Mouse (Mus musculus) frontal cortex, adult (tissue): ENCODE data around the gene Smurf2.
"Not testable (repeated sequence)": the region's sequence is repeated elsewhere in the genome, so short reads cannot be mapped to it uniquely, and the experiment has no call there.

Experiments
- ATAC-seq: cut with Nextera tagmentation; 2 replicates; pipeline ENCODE4 v1.9.2; 2017; ENCODE audit warnings: mild to moderate bottlenecking, moderate library complexity, mixed read lengths; ENCODE audit not compliant: low TSS enrichment

The Smurf2 gene

DNA sequence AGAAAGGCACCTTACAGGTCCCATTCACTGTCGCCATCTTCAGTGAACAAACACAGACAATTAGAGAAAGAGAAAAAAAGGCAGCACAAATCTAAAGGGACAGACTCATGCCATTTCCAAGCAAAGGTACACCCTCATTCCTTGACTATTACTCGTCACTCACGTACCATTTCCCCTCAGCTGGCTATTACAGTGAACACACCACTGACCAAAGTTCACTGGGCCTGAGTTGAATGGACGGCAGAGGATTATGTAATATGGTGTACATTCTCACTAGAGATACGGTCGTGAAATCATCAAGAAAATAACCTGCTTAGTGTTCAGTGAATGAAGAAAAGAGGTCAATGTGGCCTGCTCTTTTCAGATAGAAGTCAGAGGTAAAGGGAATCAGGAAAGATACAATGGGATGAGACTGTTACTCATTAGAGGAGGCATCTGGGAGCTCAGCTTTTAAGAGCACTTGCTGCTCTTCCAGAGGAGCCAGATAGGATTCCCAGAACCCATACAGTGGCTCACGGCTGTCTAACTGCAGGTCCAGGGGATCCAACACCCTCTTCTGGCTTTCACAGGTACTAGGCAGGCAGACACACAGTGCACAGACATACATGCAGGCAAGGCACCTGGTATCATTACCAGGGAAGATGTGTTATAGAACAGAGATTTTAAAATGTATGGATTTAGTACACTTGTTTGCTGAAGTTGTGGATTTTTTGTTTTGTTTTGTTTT lies 107.9 kb downstream of the Smurf2 start:
- no peak for ATAC-seq

DNA sequence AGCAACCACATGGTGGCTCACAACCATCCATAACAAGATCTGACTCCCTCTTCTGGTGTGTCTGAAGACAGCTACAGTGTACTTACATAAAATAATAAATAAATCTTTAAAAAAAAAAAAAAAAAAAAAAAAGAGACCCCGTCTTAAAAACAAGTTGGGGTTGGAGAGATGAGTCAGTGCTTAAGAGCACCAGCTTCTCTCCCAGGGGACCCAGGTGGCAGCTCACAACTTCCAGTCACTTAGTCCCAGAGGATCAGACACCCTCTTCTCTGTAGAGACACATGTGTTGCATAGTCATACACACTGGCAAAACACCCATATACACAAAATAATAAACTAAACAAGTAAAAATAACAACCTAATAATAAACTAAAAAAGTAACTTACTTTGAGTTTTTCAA lies 113.1 kb downstream of the Smurf2 start:
- ATAC-seq = not testable (repeated sequence)

DNA sequence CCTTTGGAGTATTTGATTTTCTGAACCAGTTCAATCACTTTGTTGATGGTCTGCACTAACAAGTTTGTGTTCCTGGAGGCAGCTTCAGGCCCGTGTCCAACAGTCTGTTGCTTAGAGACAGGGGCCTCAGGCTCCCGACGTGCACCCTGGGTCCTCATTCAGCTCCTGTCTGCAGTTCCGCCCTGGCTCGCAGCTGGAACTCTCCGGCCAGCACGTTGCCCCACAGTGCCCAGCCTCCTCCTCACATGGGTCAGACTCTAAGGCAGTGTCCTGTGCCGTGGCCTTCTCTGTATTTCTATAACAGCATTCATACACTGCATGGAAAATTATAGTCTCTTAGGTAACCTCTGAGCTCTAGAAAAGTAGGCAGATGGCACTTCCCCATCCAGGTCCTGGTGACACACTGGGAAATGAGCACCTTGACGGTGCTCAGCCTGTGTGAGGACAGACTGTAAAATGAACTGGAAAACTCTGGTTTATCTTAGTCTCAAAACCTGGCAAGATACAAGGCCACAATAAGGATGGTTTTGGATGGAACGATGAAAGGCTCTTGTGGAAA lies 118.4 kb downstream of the Smurf2 start:
- ATAC-seq = no peak

DNA sequence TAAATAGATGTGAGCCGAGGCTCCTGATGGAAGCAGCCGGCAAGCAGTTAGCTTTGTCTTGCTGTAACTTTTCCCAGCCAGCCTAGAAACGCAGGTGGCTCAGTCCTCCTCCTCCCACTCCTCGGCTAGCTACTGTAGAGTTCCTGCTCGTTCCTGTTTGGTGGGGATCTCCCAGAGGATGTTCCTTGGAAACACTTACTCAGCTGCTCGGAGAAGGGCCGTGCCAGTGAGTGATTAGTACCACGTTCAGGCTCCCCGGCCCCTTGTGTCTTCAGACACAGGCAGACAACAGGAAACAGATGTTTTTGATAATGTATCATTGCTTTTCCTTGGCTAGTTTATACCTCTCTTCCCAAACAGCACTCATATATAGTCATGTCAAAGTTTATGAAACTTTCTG lies 124.8 kb downstream of the Smurf2 start:
- ATAC-seq = peak; percentile 88; the same call in 1 of the 2 replicates

DNA sequence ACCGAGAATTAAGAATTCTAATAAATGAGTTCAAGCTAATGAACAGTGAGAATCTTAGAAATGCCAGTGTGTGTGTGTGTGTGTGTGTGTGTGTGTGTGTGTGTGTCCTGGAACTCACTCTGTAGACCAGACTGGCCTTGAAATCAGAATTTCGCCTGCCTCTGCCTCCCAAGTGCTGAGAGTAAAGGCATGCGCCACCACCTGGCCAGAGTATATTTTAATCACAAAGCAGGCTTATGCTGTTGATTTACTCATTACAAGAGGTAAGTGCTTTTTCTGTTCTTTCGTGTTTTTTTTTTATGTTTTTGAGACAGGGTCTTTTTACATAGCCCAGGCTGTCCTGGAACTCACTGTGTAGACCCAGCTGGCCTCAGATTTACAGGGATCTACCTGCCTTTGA lies 126.7 kb downstream of the Smurf2 start:
- ATAC-seq = no peak

DNA sequence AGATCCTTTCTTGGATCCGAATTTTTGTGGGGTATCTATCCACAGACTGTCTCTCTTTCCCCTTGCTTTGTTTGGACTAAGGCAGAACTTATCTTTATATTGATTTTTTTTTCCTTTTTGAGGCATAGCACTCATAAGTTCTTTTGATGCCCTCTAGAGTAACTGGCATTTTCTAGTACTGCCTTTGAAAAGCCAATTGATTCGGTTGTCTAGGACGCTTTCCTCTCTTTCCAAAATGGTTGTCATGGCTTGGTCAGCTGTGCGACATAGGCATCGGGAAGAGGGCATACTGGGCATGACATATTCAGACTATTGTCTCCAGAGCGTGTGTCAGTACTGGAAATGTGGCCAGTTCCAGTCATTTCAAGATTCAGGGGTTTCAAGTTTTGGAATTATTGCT lies 130.9 kb downstream of the Smurf2 start:
- 0 out of 2 replicates have a peak, but pooled peaks have one; percentile 1 for ATAC-seq

DNA sequence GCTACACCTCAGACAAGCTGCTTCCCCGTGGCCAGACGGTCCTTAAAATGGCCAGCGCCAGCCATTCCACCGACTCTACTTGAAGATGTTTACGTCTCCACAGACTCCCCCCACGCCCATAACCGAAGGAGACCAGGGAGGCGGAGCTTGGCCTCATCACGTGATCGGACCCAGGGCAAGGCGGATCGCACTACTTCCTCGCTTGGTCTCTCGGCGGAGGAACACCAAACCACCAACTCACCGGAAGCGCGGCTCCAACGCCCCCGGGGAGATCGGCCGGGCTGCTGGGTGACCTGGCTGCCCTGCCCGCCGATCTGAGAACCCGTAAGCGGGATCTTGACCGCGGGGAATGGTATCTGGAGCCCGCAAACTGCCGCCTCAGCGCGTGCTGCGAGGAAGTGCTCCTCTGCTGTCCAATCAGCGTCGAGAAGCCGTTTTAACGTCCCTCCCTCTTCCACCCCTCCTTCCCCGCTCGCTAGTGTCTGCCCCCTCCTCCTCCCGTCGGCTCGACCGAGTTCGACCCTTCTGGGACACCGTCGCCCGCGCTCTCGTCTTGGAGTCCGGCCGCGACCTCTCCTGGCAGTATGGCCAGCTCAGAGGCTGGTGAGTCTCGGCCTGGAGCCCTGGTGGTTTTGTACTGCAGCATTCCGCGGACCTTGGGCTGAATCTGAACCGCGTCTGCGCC lies 131.6 kb downstream of the Smurf2 start, which contains the start of the genes Ddx5 and Cep95:
Ddx5 (minus strand) TSS at position 411 of the 685 bp plus-strand sequence.
Cep95 (plus strand) TSS at position 478 of the 685 bp plus-strand sequence.
- ATAC-seq = peak; percentile 86

DNA sequence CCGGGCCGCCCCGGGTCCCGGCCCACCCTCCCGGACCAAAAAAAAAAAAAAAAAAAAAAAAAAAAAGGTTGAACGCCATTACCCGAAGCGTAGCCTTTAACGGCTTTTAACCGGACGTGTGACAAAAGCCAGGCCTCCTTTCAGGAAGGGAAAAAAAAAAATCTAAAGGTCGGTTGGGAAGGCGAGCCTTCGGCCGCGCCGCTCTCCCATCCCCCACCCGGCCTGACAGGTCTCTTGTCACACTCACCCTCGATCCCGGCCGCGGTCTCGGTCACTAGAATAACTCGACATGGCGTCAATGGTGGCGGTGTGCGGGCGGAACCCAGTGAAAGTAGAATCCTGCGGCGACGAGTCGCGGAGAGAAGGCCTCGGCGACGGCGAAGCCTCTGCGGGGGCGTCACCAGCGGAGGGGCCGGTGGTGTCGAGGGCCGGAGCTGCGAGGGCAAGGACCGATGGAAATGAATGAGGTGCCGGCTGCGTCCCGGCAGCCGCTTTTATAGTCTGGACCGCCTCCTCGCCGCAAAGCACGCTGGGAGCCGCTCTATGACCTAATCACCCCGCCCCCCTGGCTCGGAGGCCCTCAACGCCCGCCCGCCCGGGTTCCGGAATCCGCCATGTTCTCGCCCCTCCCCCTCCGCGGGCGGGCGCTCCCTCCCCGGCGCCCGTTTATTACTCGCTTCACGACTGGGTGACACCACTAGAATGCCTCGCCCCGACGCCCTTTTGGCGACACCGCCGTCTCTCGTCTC lies 132.3 kb downstream of the Smurf2 start:
- peak; percentile 51 for ATAC-seq

DNA sequence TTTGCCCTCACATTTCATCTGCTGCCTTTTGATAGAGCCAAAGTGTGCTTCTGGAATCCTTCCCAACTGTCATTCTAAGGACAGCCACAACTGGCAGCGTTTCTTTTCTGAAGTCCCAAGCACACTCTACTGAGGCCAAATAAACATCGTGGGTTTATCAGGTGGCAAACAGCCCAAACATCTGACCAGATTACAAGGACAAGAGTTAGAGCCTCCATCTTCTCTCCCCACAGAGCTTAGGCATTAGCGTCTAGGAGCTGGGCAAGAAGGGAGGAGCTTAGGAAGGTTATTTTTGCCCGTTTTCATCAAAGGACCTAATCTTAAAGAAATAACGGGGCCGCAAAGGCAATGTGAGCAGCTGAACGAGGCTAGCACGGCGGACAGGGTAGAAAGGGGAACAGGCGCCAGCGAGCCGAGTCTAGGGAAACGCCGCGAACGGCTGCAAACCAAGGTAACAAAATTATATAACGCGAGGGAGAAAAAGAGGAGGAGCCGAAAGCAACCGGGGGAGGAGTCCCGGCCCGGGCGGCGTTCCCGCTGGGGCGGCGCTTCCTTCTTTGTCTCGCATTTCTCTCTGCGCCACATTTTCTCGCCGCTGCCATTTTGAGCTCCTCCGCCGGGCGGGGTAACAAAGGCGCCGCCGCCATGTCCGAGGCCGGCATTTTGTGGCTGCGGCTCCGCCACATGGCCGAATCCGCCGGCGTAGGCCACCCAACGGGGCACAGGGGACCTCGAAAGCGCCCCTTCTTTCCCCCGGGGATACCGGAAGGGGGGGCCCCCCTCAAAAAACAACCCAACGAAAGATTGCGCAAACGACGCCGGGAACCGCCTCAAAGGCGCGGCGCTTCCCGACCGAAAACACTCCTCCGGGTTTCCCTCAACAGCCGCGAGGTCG lies 133.1 kb downstream of the Smurf2 start:
- peak; percentile 42 for ATAC-seq

DNA sequence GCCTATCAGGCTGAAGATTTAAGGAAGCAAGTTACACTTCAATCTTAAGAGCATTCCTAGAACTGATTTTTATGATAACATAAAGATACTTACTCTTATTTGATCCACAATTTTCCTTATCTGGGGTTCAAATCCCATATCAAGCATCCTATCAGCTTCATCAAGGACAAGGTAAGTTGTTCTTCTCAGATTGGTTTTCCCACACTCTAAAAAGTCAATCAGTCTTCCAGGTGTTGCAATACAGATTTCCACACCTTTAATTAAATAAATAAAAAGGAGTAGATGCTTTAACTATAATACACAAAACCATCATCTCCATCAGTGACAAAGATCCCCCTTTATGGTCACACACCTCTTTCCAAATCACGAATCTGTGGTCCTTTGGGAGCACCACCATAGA lies 135.5 kb downstream of the Smurf2 start:
- no peak for ATAC-seq

DNA sequence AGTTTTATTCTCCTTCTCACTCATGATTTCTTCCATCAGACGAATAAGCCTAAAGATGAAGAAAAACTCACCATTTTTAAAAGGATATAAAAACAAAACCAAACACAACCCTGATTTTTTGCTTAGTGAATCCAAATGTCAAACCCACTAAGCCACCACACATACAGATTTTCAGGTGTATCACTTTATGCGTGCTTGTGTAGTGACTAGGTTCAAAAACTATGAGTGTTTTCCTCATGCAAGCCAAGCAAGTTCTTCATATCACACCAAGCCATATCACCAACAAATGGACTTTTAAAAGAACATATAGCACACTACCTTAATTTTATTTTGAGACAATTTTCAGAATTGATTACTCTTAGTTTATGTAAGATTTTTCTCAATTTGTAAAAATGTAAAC lies 136.0 kb downstream of the Smurf2 start:
- ATAC-seq = no peak

DNA sequence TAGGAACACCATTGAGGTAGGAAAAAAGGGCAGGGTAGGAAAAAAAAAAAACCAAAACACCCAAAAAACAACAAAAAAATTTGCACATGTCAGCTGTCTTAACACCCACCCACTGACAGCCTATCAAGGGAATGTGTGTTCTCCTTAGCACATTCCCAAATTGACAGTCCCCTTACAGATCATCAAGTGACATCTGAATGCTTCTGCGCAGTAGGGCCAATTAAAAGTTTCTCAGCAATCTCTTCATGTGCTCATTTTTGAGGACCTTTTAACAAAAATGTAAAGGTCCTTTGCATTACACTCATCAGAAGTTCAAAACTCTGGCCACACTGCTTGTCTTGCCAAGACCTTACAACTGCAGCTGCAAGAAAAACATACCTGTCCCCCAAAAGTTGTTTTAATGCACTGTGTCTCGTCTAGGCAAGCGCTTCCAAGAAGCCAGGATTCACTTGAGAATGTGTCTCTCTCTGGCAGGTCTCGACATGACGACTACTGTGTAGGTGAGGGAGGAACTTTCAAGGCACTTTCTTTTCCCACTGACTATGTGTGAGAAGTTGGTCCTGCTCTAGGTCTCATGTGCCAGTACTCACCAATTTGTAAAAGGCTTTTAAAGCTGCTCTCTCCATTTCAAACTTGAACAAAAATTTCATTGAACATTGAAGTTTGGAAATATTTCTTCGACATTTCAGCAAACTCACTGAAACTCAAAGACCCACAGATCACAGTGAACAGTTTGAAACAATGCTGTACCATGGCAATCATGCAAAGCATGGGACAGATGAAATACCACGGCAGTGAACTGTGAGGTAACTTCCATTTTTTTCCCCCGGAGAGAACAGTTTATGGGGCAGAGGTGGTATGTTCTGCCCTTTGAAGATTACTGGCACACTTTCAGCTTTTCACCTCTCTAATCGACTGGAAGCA lies 137.4 kb downstream of the Smurf2 start:
- no peak for ATAC-seq

DNA sequence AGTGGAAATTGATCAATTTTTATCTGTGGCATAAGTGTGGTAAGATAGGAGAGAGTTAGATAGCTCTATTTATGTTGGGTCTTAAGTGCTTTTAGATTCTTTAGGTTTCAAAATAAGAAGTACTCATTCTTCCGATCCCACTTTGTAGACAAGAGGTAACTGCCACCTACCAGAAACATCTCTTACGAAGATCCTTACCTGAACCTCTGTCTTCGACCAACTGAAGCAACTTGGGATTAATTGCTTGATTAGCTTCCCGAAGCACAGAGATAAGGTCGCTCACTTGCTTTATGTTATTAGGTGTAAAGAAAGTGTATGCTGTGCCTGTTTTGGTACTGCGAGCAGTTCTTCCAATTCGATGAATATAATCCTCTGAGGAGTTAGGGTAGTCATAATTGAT lies 138.2 kb downstream of the Smurf2 start:
- ATAC-seq = not testable (repeated sequence)

DNA sequence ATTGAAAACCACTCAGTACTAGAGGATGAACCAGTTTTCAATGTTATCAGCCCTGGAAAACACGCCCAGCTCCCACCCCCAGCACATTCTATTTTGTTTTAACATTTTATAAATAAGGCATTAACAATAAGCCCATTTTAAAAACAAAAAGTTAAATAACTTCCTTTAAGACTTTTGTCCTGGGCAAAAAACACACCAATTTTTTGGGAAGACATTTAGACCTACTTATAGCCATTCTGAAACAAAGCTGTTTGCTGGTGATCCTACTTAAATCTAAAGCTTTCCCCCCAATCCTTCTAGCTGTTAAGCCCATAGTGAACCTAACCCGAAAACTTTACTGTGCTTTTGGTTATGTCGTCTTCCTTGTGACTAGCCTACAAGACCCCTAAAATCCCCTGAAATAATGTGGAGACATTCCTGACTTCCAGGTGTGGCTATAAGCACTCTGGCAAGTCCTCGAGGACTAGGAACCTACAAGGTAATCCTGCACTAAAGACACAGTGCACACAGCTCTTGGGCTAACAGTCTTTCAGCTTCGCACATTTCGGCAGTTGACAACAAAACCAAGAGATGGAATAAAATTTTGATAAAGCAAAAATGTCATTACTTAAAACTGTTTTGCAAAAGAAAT lies 139.8 kb downstream of the Smurf2 start:
- ATAC-seq = no peak

DNA sequence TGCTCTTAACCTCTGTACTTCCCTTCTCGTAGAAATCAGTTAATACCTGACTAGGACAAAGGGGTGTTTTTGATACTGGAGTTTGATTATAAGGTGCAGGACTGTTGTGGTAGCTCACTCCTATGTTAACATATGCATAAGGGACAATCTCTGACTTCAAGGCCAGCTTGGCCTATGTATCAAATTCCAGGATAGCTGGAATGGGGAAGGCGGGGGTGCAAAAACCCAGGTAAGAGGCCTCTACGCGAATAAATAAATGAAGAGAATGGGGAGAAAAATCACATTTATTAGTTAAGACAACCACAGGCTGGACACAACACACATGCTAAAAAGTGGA lies 140.5 kb downstream of the Smurf2 start:
- no peak for ATAC-seq

DNA sequence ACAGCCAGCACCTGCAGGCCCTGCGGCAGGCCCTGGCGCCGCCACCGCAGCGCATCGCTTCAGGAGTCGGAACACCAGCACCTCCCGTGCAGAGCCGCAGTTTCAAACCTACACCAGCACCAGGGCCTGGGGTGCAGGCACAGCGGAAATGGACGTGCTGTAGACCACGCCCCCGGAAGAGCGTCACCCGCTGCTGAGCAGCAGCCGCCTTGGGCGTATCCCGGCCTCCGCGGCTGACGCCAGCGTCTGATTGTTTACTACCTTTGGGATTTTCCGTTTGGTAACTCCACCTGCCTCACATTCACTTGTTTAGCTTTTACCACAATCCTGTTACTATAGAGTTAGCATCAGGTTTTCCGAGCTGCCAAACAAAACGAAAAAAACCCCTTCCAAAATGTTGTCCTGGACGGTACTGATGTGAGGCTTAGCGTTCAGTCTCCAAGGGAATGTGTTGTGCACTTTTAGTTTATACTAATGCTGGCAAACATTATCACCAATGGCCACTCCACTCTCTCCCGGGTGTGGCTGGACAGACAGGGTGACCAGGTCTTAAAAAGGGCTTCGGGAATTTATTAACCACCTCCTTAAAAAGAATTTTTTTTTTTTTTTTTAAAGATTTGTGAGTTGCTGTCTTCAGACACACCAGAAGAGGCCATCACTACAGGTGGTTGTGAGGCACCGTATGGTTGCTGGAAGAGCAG lies 141.0 kb downstream of the Smurf2 start, which contains the start of gene Polg2:
Polg2 (minus strand) TSS at position 150 of the 701 bp plus-strand sequence.
- peak; percentile 98 for ATAC-seq

DNA sequence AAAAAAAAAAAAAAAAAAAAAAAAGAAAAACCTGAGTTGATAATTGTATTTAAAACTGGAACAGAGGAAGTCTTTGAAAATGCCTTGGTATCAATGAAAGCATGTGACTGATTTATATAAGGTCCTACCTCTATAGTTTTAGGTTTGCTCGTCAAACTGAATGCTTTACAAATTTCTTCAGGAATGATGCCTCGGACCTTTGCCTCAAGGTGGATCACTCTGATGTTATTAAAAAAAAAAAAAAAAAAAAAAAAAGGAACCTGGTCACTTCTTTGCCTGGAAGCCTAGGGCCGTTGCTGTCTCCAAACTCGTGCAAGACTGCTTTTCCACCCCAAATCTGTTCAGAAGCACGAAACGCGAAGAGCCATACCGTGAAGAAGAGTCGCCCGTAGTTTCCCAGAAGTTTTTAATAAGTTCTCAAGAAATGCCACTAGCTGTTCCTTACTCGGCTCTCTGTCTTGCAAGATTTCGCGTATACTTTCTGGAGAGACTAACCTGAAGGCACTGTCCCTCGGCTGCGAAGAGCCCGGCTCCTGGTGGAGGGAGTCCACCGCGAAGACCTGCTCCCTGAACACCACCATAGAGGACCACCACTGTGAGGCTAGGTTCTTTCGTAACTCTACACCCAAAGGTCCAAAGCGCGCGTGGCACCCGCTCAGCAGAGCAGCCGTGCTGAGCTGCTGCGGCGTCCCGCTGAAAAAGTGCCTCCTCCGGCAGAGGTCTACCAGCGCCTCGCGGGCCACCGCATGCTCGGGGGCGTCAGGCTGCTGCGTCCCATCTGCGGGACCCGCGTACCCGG lies 141.7 kb downstream of the Smurf2 start:
- ATAC-seq = peak; percentile 66

DNA sequence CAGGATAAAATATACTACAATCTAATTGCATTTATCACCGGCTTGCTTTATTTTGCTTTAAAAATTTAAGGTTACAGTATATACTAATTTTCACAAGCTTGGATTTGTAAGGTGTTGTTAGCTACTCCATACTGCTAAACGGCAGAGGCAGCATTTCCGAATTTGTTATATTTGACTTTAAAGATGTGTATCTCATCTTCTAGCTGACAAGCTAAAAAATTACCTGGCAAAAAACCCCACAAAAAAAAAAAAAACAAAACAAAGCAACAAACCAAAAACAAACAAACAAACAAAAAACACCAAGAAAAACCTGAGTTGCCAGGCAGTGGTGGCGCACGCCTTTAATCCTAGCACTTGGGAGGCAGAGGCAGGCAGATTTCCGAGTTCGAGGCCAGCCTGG lies 142.4 kb downstream of the Smurf2 start:
- no peak for ATAC-seq
